Mouse (Mus musculus) kidney, embryonic 15.5 days (tissue): Measurements from ENCODE around the gene Foxs1. TPM values are rescaled to one million over a fixed set of nuclear protein-coding genes. Genes with fewer than 3 reads are reported as not detected.

Experiments used
- ATAC-seq: fragments of 200-750 bp; cut with Nextera tagmentation; replicated peaks from 2 replicates; pipeline ENCODE4 v1.8.0; 2017; ENCODE audit warnings: moderate TSS enrichment; ENCODE audit not compliant: low FRiP score
- H3K27ac ChIP-seq: fragments of 300-500 bp; sonication (generic); 2 replicates; pipeline ENCODE4 v1.5.1; 2015; ENCODE audit warnings: mild to moderate bottlenecking, inconsistent platforms
- H3K27me3 ChIP-seq: fragments of 300-500 bp; sonication (generic); 2 replicates; pipeline ENCODE4 v1.6.1; 2015; ENCODE audit warnings: inconsistent platforms
- H3K36me3 ChIP-seq: fragments of 300-500 bp; sonication (generic); 2 replicates; pipeline ENCODE4 v1.6.1; 2015; ENCODE audit warnings: inconsistent platforms
- H3K4me1 ChIP-seq: fragments of 300-500 bp; sonication (generic); 2 replicates; pipeline ENCODE4 v1.6.1; 2015; ENCODE audit warnings: inconsistent platforms
- H3K4me2 ChIP-seq: fragments of 300-500 bp; sonication (generic); 2 replicates; pipeline ENCODE4 v1.6.1; 2015; ENCODE audit warnings: moderate library complexity, mild to moderate bottlenecking, inconsistent platforms
- H3K4me3 ChIP-seq: fragments of 300-500 bp; sonication (generic); replicated peaks from 2 replicates; pipeline ENCODE4 v1.5.1; 2015; ENCODE audit warnings: mild to moderate bottlenecking, inconsistent platforms
- H3K9ac ChIP-seq: fragments of 300-500 bp; sonication (generic); 2 replicates; pipeline ENCODE4 v1.6.1; 2015; ENCODE audit warnings: mild to moderate bottlenecking, inconsistent platforms
- H3K9me3 ChIP-seq: fragments of 300-500 bp; sonication (generic); replicated peaks from 2 replicates; pipeline ENCODE4 v1.6.1; 2016; ENCODE audit warnings: inconsistent platforms
- WGBS: fragments of 180-500 bp; shearing (Covaris S2); methylation state at CpG from one replicate; pipeline ENCODE4 v1.1.7; 2015; ENCODE audit warnings: mixed read lengths; 5-methylcytosine and 5-hydroxymethylcytosine counted together
- polyA plus RNA-seq: library from polyadenylated mRNA; unstranded; fragments of >200 nt; fragmentation: Nextera tagmentation; extraction: Ambion mirVana; gene quantifications from 2 replicates; pipeline ENCODE4 v1.2.1, GENCODE M21; 2015

The Foxs1 gene
- polyA plus RNA-seq, 1 experiment from 2014 or later, result 6.9 TPM

- Histone ChIP-seq H3K9ac (no peak within 1 kb of the TSS), H3K4me2 (no peak within 1 kb of the TSS), H3K27ac (no peak within 1 kb of the TSS), H3K4me1 (peaks cover 36% of the 10 kb centered on the region), H3K36me3 (no peaks in the 10 kb centered on the region), H3K27me3 (peaks cover 37% of the 10 kb centered on the region), H3K9me3 (no peaks in the 10 kb centered on the region), H3K4me3 (no peak within 1 kb of the TSS)
- 12% methylated on average over 12 of the region's 12 CpGs for whole genome bisulfite sequencing
- ATAC-seq, result no peak
Observed at GRCm38 (mm10) chr2:152911031-152911430, 22.0 kb downstream of the Foxs1 start, which contains the start of gene Mylk2. Gene Mylk2, plus strand, starts transcription at chr2:152911352.

- H3K36me3 ChIP-seq, result no peaks in the 10 kb centered on the region
- no peak overlapping the region for H3K4me2 ChIP-seq
- ATAC-seq, result no peak
- no peak overlapping the region for H3K27ac ChIP-seq
- peaks cover 37% of the 10 kb centered on the region for H3K27me3 ChIP-seq
- H3K4me1 ChIP-seq, result peaks cover 40% of the 10 kb centered on the region
- no peak overlapping the region for H3K4me3 ChIP-seq
- 57% methylated on average over 6 of the region's 6 CpGs for WGBS
- no peak overlapping the region for H3K9ac ChIP-seq
- H3K9me3 ChIP-seq, result no peaks in the 10 kb centered on the region
Observed at GRCm38 (mm10) chr2:152909848-152910247, 23.2 kb downstream of the Foxs1 start.

- WGBS, result 61% methylated on average over 14 of the region's 14 CpGs
- H3K27ac ChIP-seq, result no peak overlapping the region
- no peaks in the 10 kb centered on the region for H3K36me3 ChIP-seq
- H3K9ac ChIP-seq, result no peak overlapping the region
- H3K27me3 ChIP-seq, result peaks cover 23% of the 10 kb centered on the region
- peaks cover 51% of the 10 kb centered on the region for H3K4me1 ChIP-seq
- H3K4me2 ChIP-seq, result no peak overlapping the region
- no peak for ATAC-seq
- H3K9me3 ChIP-seq, result no peaks in the 10 kb centered on the region
- H3K4me3 ChIP-seq, result no peak overlapping the region
Observed at GRCm38 (mm10) chr2:152907114-152907943, 25.7 kb downstream of the Foxs1 start.

- no peak for ATAC-seq
- 55% methylated on average over 9 of the region's 9 CpGs for WGBS
- no peak overlapping the region for H3K9ac ChIP-seq
Observed at GRCm38 (mm10) chr2:152906274-152907037, 26.6 kb downstream of the Foxs1 start.

GRCm38 (mm10) chr2:152905036-152905829 lies 27.8 kb downstream of the Foxs1 start:
- peak overlapping the region; percentile 37; the same call in 1 of the 2 replicates for H3K27ac ChIP-seq

More at GRCm38 (mm10) chr2:152906274-152907037, 26.6 kb downstream of the Foxs1 start:
- H3K27me3 ChIP-seq, result peaks cover 14% of the 10 kb centered on the region
- no peaks in the 10 kb centered on the region for H3K36me3 ChIP-seq
- H3K4me1 ChIP-seq, result peaks cover 58% of the 10 kb centered on the region
- H3K27ac ChIP-seq, result no peak overlapping the region
- no peak overlapping the region for H3K4me2 ChIP-seq
- H3K4me3 ChIP-seq, result no peak overlapping the region
- no peaks in the 10 kb centered on the region for H3K9me3 ChIP-seq

GRCm38 (mm10) chr2:152904127-152904643 lies 28.8 kb downstream of the Foxs1 start:
- H3K9me3 ChIP-seq, result no peaks in the 10 kb centered on the region
- H3K9ac ChIP-seq, result no peak overlapping the region
- no peak overlapping the region for H3K27ac ChIP-seq
- no peaks in the 10 kb centered on the region for H3K27me3 ChIP-seq
- peaks cover 54% of the 10 kb centered on the region for H3K4me1 ChIP-seq
- no peaks in the 10 kb centered on the region for H3K36me3 ChIP-seq
- WGBS, result 60% methylated on average over 5 of the region's 5 CpGs
- no peak for ATAC-seq
- no peak overlapping the region for H3K4me3 ChIP-seq
- no peak overlapping the region for H3K4me2 ChIP-seq

More at GRCm38 (mm10) chr2:152905036-152905829, 27.8 kb downstream of the Foxs1 start:
- Histone ChIP-seq H3K9ac (no peak overlapping the region), H3K4me1 (peaks cover 54% of the 10 kb centered on the region), H3K36me3 (no peaks in the 10 kb centered on the region), H3K9me3 (no peaks in the 10 kb centered on the region), H3K4me2 (no peak overlapping the region), H3K4me3 (no peak overlapping the region), H3K27me3 (0 out of 2 replicates have a peak, but pooled peaks cover 2% of the 10 kb centered on the region)
- peak; percentile 43 for ATAC-seq
- 30% methylated on average over 11 of the region's 11 CpGs for WGBS

GRCm38 (mm10) chr2:152903586-152903985 lies 29.4 kb downstream of the Foxs1 start:
- no peak overlapping the region for H3K4me2 ChIP-seq
- WGBS, result 53% methylated on average over 4 of the region's 4 CpGs
- H3K27ac ChIP-seq, result 0 out of 2 replicates have a peak overlapping the region, but pooled peaks have one; percentile 7
- H3K9ac ChIP-seq, result no peak overlapping the region
- peaks cover 54% of the 10 kb centered on the region for H3K4me1 ChIP-seq
- ATAC-seq, result peak; percentile 20; the same call in 1 of the 2 replicates
- H3K9me3 ChIP-seq, result no peaks in the 10 kb centered on the region
- H3K4me3 ChIP-seq, result no peak overlapping the region
- H3K36me3 ChIP-seq, result no peaks in the 10 kb centered on the region
- H3K27me3 ChIP-seq, result no peaks in the 10 kb centered on the region

- ATAC-seq, result no peak
- 32% methylated on average over 3 of the region's 3 CpGs for WGBS
- H3K9me3 ChIP-seq, result no peaks in the 10 kb centered on the region
- no peak overlapping the region for H3K27ac ChIP-seq
- H3K36me3 ChIP-seq, result no peaks in the 10 kb centered on the region
- no peak overlapping the region for H3K4me3 ChIP-seq
- H3K4me2 ChIP-seq, result no peak overlapping the region
- H3K27me3 ChIP-seq, result no peaks in the 10 kb centered on the region
- H3K4me1 ChIP-seq, result peaks cover 53% of the 10 kb centered on the region
- no peak overlapping the region for H3K9ac ChIP-seq
Observed at GRCm38 (mm10) chr2:152902658-152903057, 30.4 kb downstream of the Foxs1 start.

- H3K9me3 ChIP-seq, result no peaks in the 10 kb centered on the region
- H3K9ac ChIP-seq, result no peak overlapping the region
- H3K4me1 ChIP-seq, result peaks cover 39% of the 10 kb centered on the region
- no peaks in the 10 kb centered on the region for H3K27me3 ChIP-seq
- H3K36me3 ChIP-seq, result peaks cover 3% of the 10 kb centered on the region; the same call in 1 of the 2 replicates
- H3K4me3 ChIP-seq, result no peak overlapping the region
- 92% methylated on average over 15 of the region's 15 CpGs for WGBS
- H3K4me2 ChIP-seq, result no peak overlapping the region
- ATAC-seq, result no peak
- no peak overlapping the region for H3K27ac ChIP-seq
Observed at GRCm38 (mm10) chr2:152901296-152901695, 31.7 kb downstream of the Foxs1 start.

- H3K36me3 ChIP-seq, result peaks cover 26% of the 10 kb centered on the region
- WGBS, result 55% methylated on average over 6 of the region's 6 CpGs
- H3K27me3 ChIP-seq, result no peaks in the 10 kb centered on the region
Observed at GRCm38 (mm10) chr2:152899011-152899410, 34.0 kb downstream of the Foxs1 start.

GRCm38 (mm10) chr2:152896926-152897325 lies 36.1 kb downstream of the Foxs1 start:
- Histone ChIP-seq H3K4me3 (no peak overlapping the region), H3K36me3 (peaks cover 47% of the 10 kb centered on the region), H3K27me3 (no peaks in the 10 kb centered on the region), H3K9me3 (no peaks in the 10 kb centered on the region), H3K9ac (no peak overlapping the region), H3K27ac (no peak overlapping the region), H3K4me2 (no peak overlapping the region), H3K4me1 (peaks cover 4% of the 10 kb centered on the region; the same call in 1 of the 2 replicates)
- 88% methylated on average over 3 of the region's 3 CpGs for WGBS
- no peak for ATAC-seq

More at GRCm38 (mm10) chr2:152899011-152899410, 34.0 kb downstream of the Foxs1 start:
- H3K9ac ChIP-seq, result no peak overlapping the region
- no peak for ATAC-seq
- H3K27ac ChIP-seq, result 0 out of 2 replicates have a peak overlapping the region, but pooled peaks have one; percentile 6
- H3K4me1 ChIP-seq, result peaks cover 21% of the 10 kb centered on the region
- H3K4me2 ChIP-seq, result no peak overlapping the region
- H3K4me3 ChIP-seq, result no peak overlapping the region
- no peaks in the 10 kb centered on the region for H3K9me3 ChIP-seq
